Mouse (Mus musculus) forebrain, embryonic 15.5 days (tissue): ENCODE measurements around the gene Sult3a2. TPM values are rescaled to one million over a fixed set of nuclear protein-coding genes. Genes with fewer than 3 reads are reported as not detected.

ENCODE experiments used
- ATAC-seq: fragments of 200-750 bp; cut with Nextera tagmentation; replicated peaks from 2 replicates; pipeline ENCODE4 v1.8.0; 2017; ENCODE audit warnings: mild to moderate bottlenecking, moderate TSS enrichment, moderate library complexity
- H3K27ac ChIP-seq: fragments of 300-500 bp; sonication (generic); replicated peaks from 2 replicates; pipeline ENCODE4 v1.5.1; 2015; ENCODE audit warnings: mild to moderate bottlenecking, inconsistent platforms
- H3K27me3 ChIP-seq: fragments of 300-500 bp; sonication (generic); 2 replicates; pipeline ENCODE4 v1.6.1; 2015; ENCODE audit warnings: inconsistent platforms
- H3K36me3 ChIP-seq: fragments of 300-500 bp; sonication (generic); 2 replicates; pipeline ENCODE4 v1.6.1; 2015; ENCODE audit warnings: mild to moderate bottlenecking, inconsistent platforms
- H3K4me1 ChIP-seq: fragments of 300-500 bp; sonication (generic); 2 replicates; pipeline ENCODE4 v1.6.1; 2015; ENCODE audit warnings: inconsistent platforms
- H3K4me2 ChIP-seq: fragments of 300-500 bp; sonication (generic); replicated peaks from 2 replicates; pipeline ENCODE4 v1.6.1; 2015; ENCODE audit warnings: mild to moderate bottlenecking, inconsistent platforms
- H3K4me3 ChIP-seq: fragments of 300-500 bp; sonication (generic); 2 replicates; pipeline ENCODE4 v1.5.1; 2015; ENCODE audit warnings: mild to moderate bottlenecking, inconsistent platforms
- H3K9ac ChIP-seq: fragments of 300-500 bp; sonication (generic); replicated peaks from 2 replicates; pipeline ENCODE4 v1.6.1; 2015; ENCODE audit warnings: mild to moderate bottlenecking, inconsistent platforms
- H3K9me3 ChIP-seq: fragments of 300-500 bp; sonication (generic); 2 replicates; pipeline ENCODE4 v1.6.1; 2016; ENCODE audit warnings: inconsistent platforms
- WGBS: fragments of 180-500 bp; shearing (Covaris S2); methylation state at CpG from one replicate; pipeline ENCODE4 v1.1.7; 2015; ENCODE audit warnings: mixed read lengths; 5-methylcytosine and 5-hydroxymethylcytosine counted together
- polyA plus RNA-seq: library from polyadenylated mRNA; unstranded; fragments of >200 nt; fragmentation: Nextera tagmentation; extraction: Ambion mirVana; gene quantifications from 2 replicates; pipeline ENCODE4 v1.2.1, GENCODE M21; 2015

The Sult3a2 gene
- polyA plus RNA-seq, 1 experiment from 2014 or later: not detected

GRCm38 (mm10) chr10:33723764-33724163 lies 62.7 kb downstream of the Sult3a2 start:
- Histone ChIP-seq H3K27me3 (no peaks in the 10 kb centered on the region), H3K9me3 (no peaks in the 10 kb centered on the region), H3K27ac (no peak overlapping the region), H3K4me2 (no peak overlapping the region), H3K9ac (no peak overlapping the region), H3K4me3 (no peak overlapping the region), H3K4me1 (no peaks in the 10 kb centered on the region), H3K36me3 (no peaks in the 10 kb centered on the region)
- WGBS: 22% methylated on average over 6 of the region's 6 CpGs
- no peak for ATAC-seq

GRCm38 (mm10) chr10:33721827-33722438 lies 64.6 kb downstream of the Sult3a2 start:
- H3K36me3 ChIP-seq: no peaks in the 10 kb centered on the region
- 32% methylated on average over 4 of the region's 4 CpGs for WGBS
- H3K9me3 ChIP-seq: no peaks in the 10 kb centered on the region
- no peaks in the 10 kb centered on the region for H3K27me3 ChIP-seq
- H3K9ac ChIP-seq: no peak overlapping the region
- no peak for ATAC-seq
- H3K4me3 ChIP-seq: no peak overlapping the region
- H3K4me2 ChIP-seq: no peak overlapping the region
- H3K4me1 ChIP-seq: no peaks in the 10 kb centered on the region
- H3K27ac ChIP-seq: no peak overlapping the region

Other genes starting within 250 kb of the Sult3a2 start
- 7.8 and 10.0 TPM in 2 replicates for gene Clvs2, start 161.9 kb downstream of the Sult3a2 start, polyA plus RNA-seq
- gene Sult3a1, start 71.0 kb upstream of the Sult3a2 start, polyA plus RNA-seq: not detected in 2 replicates
- gene Rsph4a, start 118.4 kb upstream of the Sult3a2 start, polyA plus RNA-seq: 0.37 and 0.93 TPM in 2 replicates
- gene Zup1, start 164.6 kb upstream of the Sult3a2 start, polyA plus RNA-seq: 21.0 and 22.8 TPM in 2 replicates
- gene Rwdd1, start 232.9 kb upstream of the Sult3a2 start, polyA plus RNA-seq: 127 and 131 TPM in 2 replicates